Mouse (Mus musculus) frontal cortex, adult (tissue): ENCODE measurements around the gene Rfx2.

Experiments
- ATAC-seq: cut with Nextera tagmentation; 2 replicates; pipeline ENCODE4 v1.9.2; 2017; ENCODE audit warnings: mild to moderate bottlenecking, moderate library complexity, mixed read lengths; ENCODE audit not compliant: low TSS enrichment

The Rfx2 gene

GRCm38 (mm10) chr17:56788886-56789285 is 41.9 kb downstream of the Rfx2 start:
- no peak for ATAC-seq

- no peak for ATAC-seq
Observed at GRCm38 (mm10) chr17:56780291-56780978, 50.4 kb downstream of the Rfx2 start.

- no peak for ATAC-seq
Observed at GRCm38 (mm10) chr17:56778779-56779362, 51.9 kb downstream of the Rfx2 start.

- ATAC-seq = no peak
Observed at GRCm38 (mm10) chr17:56777568-56777967, 53.2 kb downstream of the Rfx2 start.

- no peak for ATAC-seq
Observed at GRCm38 (mm10) chr17:56769950-56770349, 60.9 kb downstream of the Rfx2 start, which contains the start of gene Prr22. Gene Prr22 (plus strand): TSS chr17:56770250.

- no peak for ATAC-seq
Observed at GRCm38 (mm10) chr17:56768941-56769340, 61.9 kb downstream of the Rfx2 start.

- no peak for ATAC-seq
Observed at GRCm38 (mm10) chr17:56767531-56768135, 63.2 kb downstream of the Rfx2 start.

- no peak for ATAC-seq
Observed at GRCm38 (mm10) chr17:56766631-56767405, 64.0 kb downstream of the Rfx2 start.

- ATAC-seq = peak; percentile 5; the same call in 1 of the 2 replicates
Observed at GRCm38 (mm10) chr17:56765431-56765830, 65.4 kb downstream of the Rfx2 start.

- ATAC-seq = peak; percentile 77
Observed at GRCm38 (mm10) chr17:56764474-56765354, 66.1 kb downstream of the Rfx2 start, which contains the start of gene Dus3l. Gene Dus3l (plus strand): TSS chr17:56764757.

- ATAC-seq = no peak
Observed at GRCm38 (mm10) chr17:56763741-56764250, 67.0 kb downstream of the Rfx2 start.

GRCm38 (mm10) chr17:56762769-56763731 is 67.8 kb downstream of the Rfx2 start:
- no peak for ATAC-seq

- peak; percentile 42 for ATAC-seq
Observed at GRCm38 (mm10) chr17:56761991-56762410, 68.8 kb downstream of the Rfx2 start.

GRCm38 (mm10) chr17:56761077-56761476 is 69.7 kb downstream of the Rfx2 start:
- ATAC-seq = no peak

- no peak for ATAC-seq
Observed at GRCm38 (mm10) chr17:56759261-56759660, 71.6 kb downstream of the Rfx2 start.

- no peak for ATAC-seq
Observed at GRCm38 (mm10) chr17:56758132-56758531, 72.7 kb downstream of the Rfx2 start.

GRCm38 (mm10) chr17:56757416-56758123 is 73.2 kb downstream of the Rfx2 start, which contains the start of gene Nrtn:
Gene Nrtn (minus strand): TSS chr17:56757530.
- ATAC-seq = 0 out of 2 replicates have a peak, but pooled peaks have one; percentile 18

GRCm38 (mm10) chr17:56756703-56757399 is 74.0 kb downstream of the Rfx2 start:
- ATAC-seq = no peak
